Mouse (Mus musculus): ENCODE results near the gene Npy4r. TPM values are rescaled to one million over a fixed set of nuclear protein-coding genes. Genes with fewer than 3 reads are reported as not detected.

Gene Npy4r
- total RNA-seq, 1 experiment from 2014 or later: not detected

DNA sequence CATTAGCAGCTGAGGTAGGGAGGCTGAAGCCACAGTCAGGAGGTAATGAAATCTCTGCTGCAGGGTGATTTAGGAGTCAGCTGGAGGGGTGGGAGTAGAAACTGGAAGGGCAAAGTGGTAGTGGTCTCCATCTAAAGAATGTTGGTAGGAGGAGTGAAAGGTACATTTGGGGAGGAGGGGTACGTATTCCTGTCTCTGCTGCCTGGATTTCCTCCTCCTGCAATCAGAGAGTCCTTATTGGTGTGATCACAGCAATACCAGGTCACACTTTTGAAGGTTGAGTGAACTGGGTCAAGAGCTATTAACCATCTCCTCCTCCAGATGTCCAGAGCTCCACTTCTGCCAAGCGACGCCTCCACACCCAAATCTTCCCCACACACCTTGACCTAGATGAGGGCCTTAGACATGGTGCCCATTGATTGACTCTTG is 31.4 kb downstream of the Npy4r start:
- ATAC-seq (ENCODE audit: extremely low read depth, insufficient number of reproducible peaks, low FRiP score, poor library complexity, severe bottlenecking): no peak

DNA sequence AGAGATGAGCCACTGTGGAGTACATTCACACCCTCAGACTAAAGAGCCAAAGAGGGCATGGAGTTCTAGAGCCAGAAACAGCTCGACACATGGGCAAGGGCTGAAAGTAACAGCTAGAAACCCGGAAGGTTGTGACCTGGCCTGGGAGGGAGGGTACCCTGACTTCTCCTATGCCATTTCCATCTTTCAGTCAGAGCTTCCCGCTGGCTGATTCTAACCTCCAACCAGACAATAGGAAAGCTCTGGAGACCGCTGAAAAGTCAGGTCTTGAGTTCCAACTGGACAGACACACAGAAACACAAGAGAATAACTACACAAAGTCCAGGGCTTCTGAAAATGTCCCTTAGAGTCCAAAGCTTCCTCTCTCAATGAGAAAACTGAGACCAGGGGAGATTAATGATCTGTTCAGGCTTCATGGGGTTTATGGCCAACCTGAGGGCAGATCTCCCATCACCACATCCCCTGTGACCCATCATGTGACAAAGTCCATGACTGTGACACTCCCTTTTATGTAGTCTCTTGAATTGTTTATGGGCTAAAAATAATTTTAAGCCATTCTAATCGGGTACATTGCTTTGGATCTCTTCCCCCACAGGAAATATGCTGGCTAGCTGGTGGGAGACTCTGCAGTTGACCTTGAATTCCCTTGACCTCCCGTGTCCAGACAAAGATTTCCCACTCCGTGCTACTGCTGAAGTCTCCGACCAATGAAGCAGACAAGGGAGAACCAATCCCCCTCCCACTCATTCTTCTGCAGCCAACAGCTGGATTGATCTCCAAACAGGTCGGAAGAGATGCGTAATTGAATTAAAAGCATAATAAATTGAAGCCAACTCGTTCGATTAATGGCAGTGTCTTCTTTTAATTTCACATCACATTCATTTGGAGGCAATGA is 32.0 kb downstream of the Npy4r start:
- ATAC-seq (ENCODE audit: extremely low read depth, insufficient number of reproducible peaks, low FRiP score, poor library complexity, severe bottlenecking): no peak

DNA sequence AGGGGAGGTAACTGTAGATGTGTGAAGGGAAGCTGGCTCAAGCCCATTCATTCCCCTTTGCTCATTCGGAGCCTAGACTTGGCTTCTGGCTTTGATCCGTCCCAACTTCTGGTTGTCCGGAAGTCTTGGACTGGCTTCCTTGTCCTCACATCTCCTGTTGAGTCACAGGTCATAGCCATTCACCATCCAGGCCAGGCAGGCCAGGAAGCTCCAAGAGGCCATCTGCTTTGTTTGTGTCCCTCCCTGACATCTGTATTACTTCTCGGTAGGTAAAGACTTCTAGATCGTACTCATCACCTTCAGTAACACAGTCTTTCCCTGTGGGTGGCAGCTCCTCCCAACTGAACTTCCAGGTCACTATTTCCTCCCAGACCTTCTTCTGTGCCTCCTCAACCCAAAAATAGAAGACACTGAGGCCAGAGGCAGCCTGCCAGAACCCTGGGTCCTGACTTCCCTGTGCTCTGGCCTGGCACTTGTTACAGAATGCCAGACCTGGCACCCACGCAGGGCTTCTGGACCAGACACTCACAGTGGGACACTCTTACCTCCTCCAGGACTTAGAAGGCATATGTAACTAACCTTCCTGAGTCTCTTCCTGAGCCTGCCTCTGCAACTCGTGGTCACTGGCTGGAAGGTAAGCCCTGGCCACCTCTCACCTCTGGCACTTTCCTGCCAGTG is 33.1 kb downstream of the Npy4r start:
- no peak for ATAC-seq (ENCODE audit: extremely low read depth, insufficient number of reproducible peaks, low FRiP score, poor library complexity, severe bottlenecking)

DNA sequence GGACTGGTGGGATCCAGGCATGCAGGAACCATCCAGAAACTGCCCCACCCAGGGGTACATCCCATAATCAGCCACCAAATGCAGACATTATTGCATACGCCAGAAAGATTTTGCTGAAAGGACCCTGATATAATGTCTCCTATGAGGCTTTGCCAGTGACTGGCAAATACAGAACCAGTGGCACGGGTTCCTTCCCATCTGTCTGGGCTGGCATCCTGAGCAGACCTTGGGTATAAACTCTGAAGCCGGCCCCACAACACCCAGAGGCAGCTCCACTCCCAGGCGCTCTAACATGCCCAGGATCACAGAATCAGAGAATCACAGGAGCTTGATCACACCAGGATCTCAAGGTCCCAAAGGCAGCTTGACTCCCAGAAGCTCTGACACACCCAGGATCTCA is 38.0 kb downstream of the Npy4r start:
- ATAC-seq (ENCODE audit: extremely low read depth, insufficient number of reproducible peaks, low FRiP score, poor library complexity, severe bottlenecking): no peak

DNA sequence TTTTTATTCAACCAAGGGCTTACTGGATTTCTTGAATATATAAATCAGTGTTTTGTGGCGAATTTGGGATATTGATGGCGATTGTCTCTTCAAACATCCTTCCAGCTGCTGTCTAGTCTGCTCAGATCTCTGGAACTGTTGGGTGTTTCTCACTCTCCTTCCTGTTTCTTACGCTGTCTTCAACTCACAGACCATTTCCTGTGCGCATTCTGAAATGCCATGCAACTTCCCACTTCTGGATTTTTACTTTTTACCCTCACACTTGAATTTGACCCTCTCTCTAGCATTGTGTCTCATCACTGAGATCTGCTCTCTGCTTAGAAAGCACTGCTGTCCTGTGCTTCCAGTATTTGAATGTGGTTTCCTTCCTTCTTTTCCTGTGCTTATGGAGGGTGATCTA is 44.7 kb downstream of the Npy4r start:
- no peak for ATAC-seq (ENCODE audit: extremely low read depth, insufficient number of reproducible peaks, low FRiP score, poor library complexity, severe bottlenecking)

DNA sequence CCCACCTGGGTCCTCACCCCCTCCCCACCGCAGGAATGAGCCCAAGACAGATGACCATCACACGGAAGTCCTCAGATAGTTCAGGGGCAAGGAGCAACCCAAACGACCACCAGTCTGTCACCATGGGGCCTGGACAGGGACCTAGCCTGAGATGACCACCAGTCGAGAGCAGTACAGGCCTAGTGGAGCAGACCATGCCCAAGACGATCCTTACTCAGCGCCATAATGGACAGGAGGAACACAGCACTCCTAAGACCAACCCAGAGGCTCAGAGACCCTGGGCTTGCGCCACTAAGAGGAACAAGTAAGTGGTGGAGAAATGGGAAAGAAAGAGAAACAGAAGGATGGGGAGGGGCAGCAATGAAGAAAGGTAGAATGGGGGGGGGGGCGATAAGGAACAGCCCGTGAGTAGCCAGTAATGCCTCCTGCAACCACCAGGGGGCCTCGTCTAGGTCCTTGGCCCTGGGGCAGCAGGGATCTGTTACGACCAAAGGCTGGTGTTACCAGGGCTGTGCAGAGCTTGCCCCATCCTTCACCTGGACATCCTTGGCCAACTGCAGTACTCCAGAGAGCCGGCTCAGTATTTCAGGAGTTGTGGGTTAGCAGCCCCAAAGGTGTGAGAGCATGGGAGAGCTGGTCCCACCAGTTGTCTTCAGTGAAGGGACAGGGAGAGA is 45.8 kb downstream of the Npy4r start:
- ATAC-seq (ENCODE audit: extremely low read depth, insufficient number of reproducible peaks, low FRiP score, poor library complexity, severe bottlenecking): no peak

DNA sequence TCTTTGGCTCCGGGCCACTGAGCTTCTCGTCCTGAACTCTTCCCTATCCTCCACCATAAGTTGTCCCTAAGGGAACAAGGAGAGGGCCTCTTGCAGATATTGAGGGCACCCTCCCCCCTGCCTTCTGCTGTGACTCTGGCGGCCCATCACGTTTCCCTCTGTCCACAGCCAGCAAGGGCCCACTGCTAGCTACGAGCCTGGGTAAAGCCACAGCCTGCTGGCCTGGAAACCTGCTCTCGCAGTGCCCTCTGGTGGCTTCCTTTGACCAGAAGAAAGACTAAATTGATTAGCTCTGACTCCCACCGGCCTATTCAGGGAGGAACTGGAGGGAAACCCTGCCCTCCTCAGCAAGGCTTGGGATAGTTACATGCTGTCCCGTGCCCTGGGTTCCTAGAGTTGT is 47.4 kb downstream of the Npy4r start:
- ATAC-seq (ENCODE audit: extremely low read depth, insufficient number of reproducible peaks, low FRiP score, poor library complexity, severe bottlenecking): no peak

DNA sequence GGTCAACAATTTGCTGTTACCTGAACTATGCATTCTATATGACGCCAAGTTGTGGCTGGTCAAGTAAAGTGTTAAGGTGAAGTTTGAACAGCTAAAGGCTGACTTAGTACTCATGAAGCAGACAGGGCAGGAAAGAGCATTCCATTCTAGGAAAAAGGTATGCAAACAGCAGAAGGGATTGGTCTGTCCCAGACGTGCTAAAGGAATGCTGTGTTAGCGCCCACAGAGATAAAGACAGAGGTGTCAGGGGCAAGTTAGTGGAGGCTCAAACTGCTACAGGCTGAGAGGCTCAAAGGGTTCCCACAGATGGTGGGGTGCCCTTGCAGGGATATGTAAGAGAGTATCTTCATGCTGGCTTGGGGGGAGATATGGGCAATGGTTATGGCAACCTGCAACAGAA is 48.4 kb downstream of the Npy4r start:
- ATAC-seq (ENCODE audit: extremely low read depth, insufficient number of reproducible peaks, low FRiP score, poor library complexity, severe bottlenecking): no peak

DNA sequence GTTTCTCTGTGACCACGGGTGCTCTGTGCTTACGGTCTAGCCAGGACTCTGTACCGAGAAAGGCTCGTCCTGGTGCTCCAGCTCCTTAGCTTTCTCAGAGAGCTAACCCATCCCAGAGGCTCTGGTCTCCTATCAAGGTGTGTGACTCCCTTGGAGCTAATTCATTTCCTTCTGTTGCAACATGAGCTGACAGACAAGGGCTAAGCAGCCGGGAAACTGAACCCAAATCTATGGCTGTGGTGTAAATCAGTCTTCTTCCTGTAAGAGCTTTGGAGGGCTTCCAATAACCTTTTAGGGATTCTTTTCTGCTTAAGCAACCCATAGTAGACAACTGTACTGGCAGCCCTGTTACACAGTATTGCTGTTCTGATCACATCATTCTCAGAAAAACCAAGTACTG is 49.7 kb downstream of the Npy4r start, which contains the start of gene A630023A22Rik:
TSS of gene A630023A22Rik (minus strand) at position 154 of the 400 bp plus-strand sequence.
- no peak for ATAC-seq (ENCODE audit: extremely low read depth, insufficient number of reproducible peaks, low FRiP score, poor library complexity, severe bottlenecking)

DNA sequence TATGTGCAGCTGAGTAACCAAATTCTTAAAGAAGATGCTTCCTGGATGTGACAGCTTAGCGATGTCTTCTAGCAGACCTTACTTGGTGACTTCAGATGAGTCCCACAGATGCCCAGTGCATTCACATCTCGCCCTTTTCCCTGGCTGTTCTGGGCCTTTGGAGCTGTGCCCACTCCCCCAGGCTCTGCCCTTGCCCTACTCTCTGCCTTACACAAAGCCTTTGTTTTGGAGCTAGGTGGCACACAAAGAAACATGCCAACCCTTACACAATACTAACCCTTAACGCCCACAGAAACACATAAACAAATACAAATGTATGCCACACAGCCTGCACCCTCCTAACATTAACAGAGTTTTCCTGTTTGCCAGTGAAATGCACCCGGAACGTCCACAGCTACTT is 56.1 kb downstream of the Npy4r start:
- ATAC-seq (ENCODE audit: extremely low read depth, insufficient number of reproducible peaks, low FRiP score, poor library complexity, severe bottlenecking): no peak

Other genes starting within 250 kb of the Npy4r start
- not detected in 2 replicates for gene Gdf10, start 228.9 kb downstream of the Npy4r start, total RNA-seq (2017)
- gene Gdf2, start 211.4 kb downstream of the Npy4r start, total RNA-seq (2017): not detected in 2 replicates
- not detected in 2 replicates for gene Rbp3, start 198.5 kb downstream of the Npy4r start, total RNA-seq (2017)
- gene Zfp488, start 173.7 kb downstream of the Npy4r start, total RNA-seq (2017): 0.12 TPM in 1 of 2 replicates, not detected in the other
- not detected in 2 replicates for gene Gm30083, start 137.3 kb downstream of the Npy4r start, total RNA-seq (2017)
- 1.1 TPM in 1 of 2 replicates, not detected in the other for gene Gm5460, start 135.7 kb downstream of the Npy4r start, total RNA-seq (2017)
- gene Antxrl, start 99.8 kb downstream of the Npy4r start, total RNA-seq (2017): not detected in 2 replicates
- 0.23 TPM in 1 of 2 replicates, not detected in the other for gene Anxa8, start 66.5 kb downstream of the Npy4r start, total RNA-seq (2017)
- gene A630023A22Rik, start 49.7 kb downstream of the Npy4r start, total RNA-seq (2017): not detected in 2 replicates
- gene Gprin2, start 49.2 kb upstream of the Npy4r start, total RNA-seq (2017): not detected in 2 replicates
- gene Syt15, start 67.1 kb upstream of the Npy4r start, total RNA-seq (2017): not detected in 2 replicates
- 29.7 TPM in 2 replicates for gene Shld2, start 158.0 kb upstream of the Npy4r start, total RNA-seq (2017)
- gene Glud1, start 158.2 kb upstream of the Npy4r start, total RNA-seq (2017): 225 and 241 TPM in 2 replicates
- gene Fam25c, start 202.9 kb upstream of the Npy4r start, total RNA-seq (2017): not detected in 2 replicates
- not detected in 2 replicates for gene Sncg, start 222.3 kb upstream of the Npy4r start, total RNA-seq (2017)
- gene Mmrn2, start 223.0 kb upstream of the Npy4r start, total RNA-seq (2017): not detected in 2 replicates

Measured in neutrophil, adult 5-6 weeks (primary cell).